Mouse (Mus musculus): ENCODE measurements around the gene Creb3. TPM values are rescaled to one million over a fixed set of nuclear protein-coding genes. Genes with fewer than 3 reads are reported as not detected.

The Creb3 gene
- polyA plus RNA-seq, 1 experiment from 2014 or later = 68.0 TPM

DNA sequence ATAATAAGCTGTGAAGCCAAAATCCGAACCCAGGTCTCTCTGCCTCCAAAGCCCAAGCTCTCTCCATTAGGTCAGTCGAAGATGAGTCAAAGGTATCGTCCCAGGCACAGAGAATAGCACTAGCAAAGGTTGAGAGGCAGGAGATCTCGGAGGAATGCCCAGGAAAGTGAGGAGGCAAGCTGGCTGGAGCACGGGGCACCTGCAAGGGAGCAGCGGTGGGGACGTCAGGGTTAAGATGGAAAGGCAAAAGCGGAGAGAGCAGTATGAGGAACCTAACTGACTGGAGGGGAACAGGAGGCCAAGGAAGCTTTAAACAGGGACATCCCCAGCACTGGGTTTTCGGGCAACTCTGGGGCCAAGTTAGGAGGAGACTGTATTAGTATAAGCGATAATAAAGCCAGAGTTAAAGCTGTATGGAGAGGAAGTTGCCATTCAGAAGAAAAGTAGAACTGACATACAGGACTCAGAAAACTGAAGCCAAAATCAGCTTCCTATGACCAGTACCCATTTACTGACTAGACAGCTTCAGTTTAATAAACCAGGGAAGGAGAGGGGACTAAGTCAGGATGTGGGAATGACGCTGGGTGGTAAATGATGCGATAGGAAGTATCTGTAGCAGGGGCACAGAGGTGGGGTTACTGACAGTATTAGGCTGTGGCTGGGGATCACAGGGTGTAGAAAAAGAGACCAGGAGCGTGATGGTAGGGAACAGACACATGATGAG lies 2.5 kb upstream of the Creb3 start:
- ATAC-seq (ENCODE audit: low FRiP score, low read depth) = no peak
- Histone ChIP-seq H3K4me2 (replicated peaks) (peak overlapping the region; percentile 85), H3K27ac (no peak overlapping the region), H3K36me3 (peaks cover 36% of the 10 kb centered on the region), H3K27me3 (replicated peaks) (no peaks in the 10 kb centered on the region), H3K4me3 (no peak overlapping the region), H3K4me1 (peaks cover 56% of the 10 kb centered on the region), H3K9me3 (no peaks in the 10 kb centered on the region), H3K9ac (peak overlapping the region; percentile 77; the same call in 1 of the 2 replicates)
- 80% methylated on average over 13 of the region's 13 CpGs for WGBS

DNA sequence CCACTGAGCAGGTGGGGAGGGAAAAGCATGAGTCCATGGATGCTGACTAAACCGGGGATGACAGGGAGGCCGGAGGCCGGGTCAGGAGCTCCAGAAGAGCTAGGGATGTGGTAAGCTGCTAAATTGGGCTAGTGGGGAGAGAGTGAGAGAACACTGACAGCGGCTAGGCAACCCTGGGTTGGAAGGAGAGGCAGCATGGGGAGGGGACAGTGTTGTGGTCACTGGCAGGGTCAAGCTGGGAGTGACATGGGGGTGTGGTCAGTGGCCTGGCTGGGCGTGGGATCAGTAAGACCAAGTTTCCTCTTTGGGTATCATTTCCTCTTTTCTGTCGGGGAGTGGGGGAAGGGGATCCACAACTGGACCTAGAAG lies 1.9 kb upstream of the Creb3 start:
- Histone ChIP-seq H3K4me1 (peaks cover 56% of the 10 kb centered on the region), H3K4me3 (no peak overlapping the region), H3K27ac (no peak overlapping the region), H3K36me3 (peaks cover 36% of the 10 kb centered on the region), H3K27me3 (replicated peaks) (no peaks in the 10 kb centered on the region), H3K4me2 (replicated peaks) (peak overlapping the region; percentile 85), H3K9ac (peak overlapping the region; percentile 77; the same call in 1 of the 2 replicates), H3K9me3 (no peaks in the 10 kb centered on the region)
- no peak for ATAC-seq (ENCODE audit: low FRiP score, low read depth)
- 48% methylated on average over 6 of the region's 6 CpGs for WGBS

DNA sequence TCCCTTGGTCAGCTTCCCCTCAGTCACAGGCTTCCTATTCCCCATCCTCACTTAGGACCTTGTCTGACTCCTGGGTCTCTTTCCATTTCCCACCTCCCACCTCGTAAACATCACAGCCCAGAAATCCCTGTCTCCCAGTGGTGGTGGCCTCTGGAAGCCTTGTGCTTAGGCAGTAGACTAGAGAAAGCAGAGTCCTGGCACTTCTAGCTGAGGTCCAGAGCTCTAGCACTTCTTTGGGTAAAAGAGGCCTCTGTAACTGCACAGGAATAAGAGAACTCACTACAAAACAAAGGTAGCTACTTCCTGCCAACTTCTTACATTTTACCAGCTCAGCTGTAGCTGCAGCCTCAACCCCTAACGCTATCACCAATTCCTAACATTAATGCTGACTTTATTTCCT lies 1.2 kb upstream of the Creb3 start:
- Histone ChIP-seq H3K36me3 (peaks cover 35% of the 10 kb centered on the region), H3K27me3 (replicated peaks) (no peaks in the 10 kb centered on the region), H3K4me1 (peaks cover 56% of the 10 kb centered on the region), H3K9ac (peak overlapping the region; percentile 77), H3K9me3 (no peaks in the 10 kb centered on the region), H3K4me2 (replicated peaks) (peak overlapping the region; percentile 85), H3K27ac (no peak overlapping the region), H3K4me3 (peak overlapping the region; percentile 67)
- ATAC-seq (ENCODE audit: low FRiP score, low read depth) = no peak
- 33% methylated on average over 2 of the region's 2 CpGs for WGBS

DNA sequence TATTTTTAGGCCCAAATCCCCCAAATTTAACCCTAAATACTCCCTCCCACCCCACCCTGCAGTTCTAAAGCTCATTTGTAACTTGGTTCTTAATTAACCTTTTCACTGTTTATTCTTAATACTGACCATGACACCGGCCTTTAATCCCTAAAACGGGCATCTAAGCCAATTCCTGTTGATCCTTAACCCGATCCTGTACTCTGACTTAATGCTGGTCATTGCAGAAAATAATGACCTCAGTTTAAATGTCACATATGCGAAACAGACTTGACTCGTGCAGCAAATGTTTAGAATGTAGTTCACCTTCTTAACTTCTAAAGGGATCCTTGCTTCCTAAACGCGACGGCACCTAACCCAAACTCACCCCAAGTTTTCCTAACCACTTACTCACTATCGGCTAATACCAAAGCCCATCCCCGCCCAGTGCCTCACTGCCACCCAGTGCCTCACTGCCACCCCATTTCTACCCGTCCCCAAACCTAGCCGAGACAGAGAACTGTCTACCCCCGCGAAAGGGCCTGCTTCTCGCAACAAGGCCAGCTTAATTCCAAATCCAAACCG lies 616 bp upstream of the Creb3 start:
- Histone ChIP-seq H3K4me3 (peak overlapping the region; percentile 67), H3K9ac (peak overlapping the region; percentile 77), H3K27ac (peak overlapping the region; percentile 69), H3K36me3 (peaks cover 35% of the 10 kb centered on the region), H3K27me3 (replicated peaks) (no peaks in the 10 kb centered on the region), H3K9me3 (no peaks in the 10 kb centered on the region), H3K4me1 (peaks cover 56% of the 10 kb centered on the region), H3K4me2 (replicated peaks) (peak overlapping the region; percentile 85)
- peak; percentile 25; the same call in 1 of the 2 replicates for ATAC-seq (ENCODE audit: low FRiP score, low read depth)
- 3% methylated on average over 16 of the region's 16 CpGs for WGBS

DNA sequence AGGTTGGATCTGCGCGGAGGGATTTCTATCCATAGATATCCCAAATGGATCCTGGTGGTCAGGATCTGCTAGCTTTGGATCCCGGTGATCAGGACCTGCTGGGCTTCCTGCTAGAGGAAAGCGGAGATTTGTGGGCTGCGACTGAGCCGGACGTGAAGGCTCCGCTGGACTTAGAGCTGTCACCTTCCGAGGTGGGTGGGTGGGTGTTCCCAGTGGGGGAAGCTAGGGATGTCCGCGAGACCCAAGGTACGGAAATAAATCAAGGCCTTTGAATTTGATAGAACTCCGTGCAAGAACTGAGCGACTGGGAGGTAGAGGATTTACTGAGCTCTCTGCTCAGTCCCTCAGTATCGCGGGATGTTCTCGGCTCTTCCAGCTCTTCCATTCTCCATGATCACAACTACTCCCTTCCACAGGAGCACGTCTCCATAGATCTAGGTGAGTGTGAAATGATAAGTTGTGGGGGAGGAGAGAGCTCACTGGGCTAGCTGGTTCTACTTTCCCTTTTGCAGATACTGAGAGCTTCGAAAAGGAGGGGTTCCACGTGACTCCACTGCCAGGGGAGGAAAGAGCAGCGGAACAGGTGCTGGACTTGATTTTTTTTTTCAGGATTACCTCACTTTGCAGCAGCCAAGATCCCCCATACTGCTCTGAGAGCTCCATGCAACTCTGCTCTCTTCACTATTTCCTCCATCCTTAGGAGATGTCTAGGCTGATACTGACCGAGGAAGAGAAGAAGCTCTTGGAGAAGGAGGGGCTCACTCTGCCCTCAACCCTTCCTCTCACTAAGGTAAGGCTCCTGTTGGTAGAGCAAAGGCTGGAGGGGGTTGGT lies 853 bp downstream of the Creb3 start:
- H3K4me2 ChIP-seq (replicated peaks) = peak overlapping the region; percentile 85
- 8% methylated on average over 22 of the region's 22 CpGs for WGBS
- peak overlapping the region; percentile 67 for H3K4me3 ChIP-seq
- H3K4me1 ChIP-seq = peaks cover 47% of the 10 kb centered on the region
- H3K36me3 ChIP-seq = peaks cover 40% of the 10 kb centered on the region
- no peaks in the 10 kb centered on the region for H3K27me3 ChIP-seq (replicated peaks)
- H3K9ac ChIP-seq = peak overlapping the region; percentile 77
- peak overlapping the region; percentile 69; the same call in 1 of the 2 replicates for H3K27ac ChIP-seq
- no peaks in the 10 kb centered on the region for H3K9me3 ChIP-seq
- peak; percentile 17 for ATAC-seq (ENCODE audit: low FRiP score, low read depth)

DNA sequence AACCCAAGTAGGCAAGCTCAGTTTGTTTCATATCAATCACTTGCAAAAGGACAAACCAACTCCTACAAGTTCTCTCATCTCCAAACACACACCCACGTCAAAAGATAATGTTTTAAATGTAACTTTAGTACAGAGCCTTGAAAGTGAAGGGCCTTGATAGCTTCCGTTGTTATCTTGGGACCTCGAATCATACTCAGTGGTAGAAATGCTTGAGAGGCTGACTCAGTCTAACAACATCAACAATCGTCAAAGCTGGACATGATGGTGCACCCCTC lies 1.4 kb downstream of the Creb3 start:
- no peak overlapping the region for H3K27ac ChIP-seq
- H3K4me1 ChIP-seq = peaks cover 41% of the 10 kb centered on the region
- H3K27me3 ChIP-seq (replicated peaks) = no peaks in the 10 kb centered on the region
- peak overlapping the region; percentile 77 for H3K9ac ChIP-seq
- no peaks in the 10 kb centered on the region for H3K9me3 ChIP-seq
- ATAC-seq (ENCODE audit: low FRiP score, low read depth) = no peak
- peak overlapping the region; percentile 67 for H3K4me3 ChIP-seq
- WGBS = 85% methylated on average over 4 of the region's 4 CpGs
- H3K36me3 ChIP-seq = peaks cover 46% of the 10 kb centered on the region
- H3K4me2 ChIP-seq (replicated peaks) = peak overlapping the region; percentile 85

DNA sequence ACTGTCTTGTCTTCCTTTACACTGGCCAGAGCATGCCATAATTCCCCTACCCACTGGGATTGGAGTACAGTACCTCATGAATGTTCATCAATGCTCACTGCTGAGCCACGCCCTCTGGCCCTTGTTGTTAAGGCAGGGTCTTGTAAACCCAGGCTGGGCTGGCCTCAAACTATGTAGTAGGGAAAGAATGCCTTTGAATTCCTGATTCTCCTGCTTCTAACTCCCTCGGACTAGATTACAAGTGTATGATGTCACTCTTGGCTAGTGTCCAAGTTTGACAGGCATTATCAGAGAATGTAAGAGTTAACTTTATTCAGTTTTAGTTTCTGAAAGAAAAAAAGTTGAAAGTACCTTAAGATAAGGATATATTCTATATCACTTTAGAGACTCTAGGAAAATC lies 2.1 kb downstream of the Creb3 start:
- H3K9ac ChIP-seq = no peak overlapping the region
- no peak for ATAC-seq (ENCODE audit: low FRiP score, low read depth)
- 63% methylated on average over 2 of the region's 2 CpGs for WGBS
- H3K4me2 ChIP-seq (replicated peaks) = no peak overlapping the region; the same call in 1 of the 2 replicates
- no peak overlapping the region for H3K27ac ChIP-seq
- H3K9me3 ChIP-seq = no peaks in the 10 kb centered on the region
- H3K36me3 ChIP-seq = peaks cover 53% of the 10 kb centered on the region
- H3K4me3 ChIP-seq = no peak overlapping the region
- no peaks in the 10 kb centered on the region for H3K27me3 ChIP-seq (replicated peaks)
- H3K4me1 ChIP-seq = peaks cover 36% of the 10 kb centered on the region

DNA sequence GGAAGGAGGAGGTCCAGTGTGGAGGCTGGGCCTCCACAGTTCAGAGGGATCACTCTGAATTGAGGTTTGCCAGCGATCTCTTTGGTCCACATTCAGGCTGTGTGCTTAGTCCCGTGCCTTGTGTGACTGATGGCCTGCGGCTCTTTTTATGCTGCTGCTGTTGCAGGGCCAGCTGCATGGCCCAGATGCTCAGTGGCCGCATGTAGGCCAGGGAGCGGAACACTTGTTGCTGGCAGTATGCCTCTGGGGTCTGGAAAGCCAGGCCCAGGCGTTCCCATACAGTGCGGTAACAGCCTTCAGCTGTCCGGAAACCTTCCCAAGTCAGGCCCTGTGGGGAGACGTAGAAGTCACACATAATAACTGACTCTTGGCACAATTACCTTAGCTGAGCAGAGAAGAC lies 5.0 kb downstream of the Creb3 start:
- no peak for ATAC-seq (ENCODE audit: low FRiP score, low read depth)
- peaks cover 14% of the 10 kb centered on the region for H3K4me1 ChIP-seq
- H3K27ac ChIP-seq = no peak overlapping the region
- H3K4me2 ChIP-seq (replicated peaks) = no peak overlapping the region
- H3K27me3 ChIP-seq (replicated peaks) = no peaks in the 10 kb centered on the region
- peaks cover 82% of the 10 kb centered on the region for H3K36me3 ChIP-seq
- 96% methylated on average over 9 of the region's 9 CpGs for WGBS
- H3K9ac ChIP-seq = no peak overlapping the region
- no peak overlapping the region for H3K4me3 ChIP-seq
- H3K9me3 ChIP-seq = no peaks in the 10 kb centered on the region

DNA sequence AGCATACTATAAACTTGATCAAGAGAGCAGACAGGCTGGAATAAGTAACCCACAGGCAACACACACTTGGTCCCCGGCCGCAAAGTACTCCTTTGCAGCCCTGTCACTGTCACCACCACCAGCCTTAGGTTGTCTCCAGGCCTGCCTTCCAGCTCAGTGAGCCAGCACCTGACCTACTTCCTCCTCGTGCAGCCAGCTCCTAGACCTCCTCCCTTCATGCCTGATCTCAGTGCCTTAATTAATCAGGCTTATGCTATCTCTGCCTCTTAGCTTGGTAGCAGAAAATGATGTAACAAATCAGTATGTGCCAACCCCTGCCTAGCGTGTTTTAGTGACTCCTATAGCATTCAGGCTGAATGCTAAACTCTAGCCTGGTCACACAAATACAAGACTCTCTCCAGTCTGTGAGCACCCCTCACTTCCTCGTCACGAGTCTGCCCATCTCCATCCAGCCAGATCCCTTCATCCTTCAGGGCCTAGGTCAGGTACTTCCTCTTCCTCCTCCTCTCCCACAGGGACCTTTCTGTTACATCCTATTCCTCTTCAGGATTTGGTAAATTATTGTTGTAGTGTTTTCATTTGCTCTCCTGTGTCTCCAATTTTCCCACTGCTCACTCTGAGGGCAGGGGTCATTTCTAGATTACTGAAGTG lies 9.4 kb downstream of the Creb3 start:
- H3K27ac ChIP-seq = no peak overlapping the region
- H3K4me1 ChIP-seq = peaks cover 17% of the 10 kb centered on the region
- peaks cover 78% of the 10 kb centered on the region for H3K36me3 ChIP-seq
- WGBS = 89% methylated on average over 6 of the region's 6 CpGs
- H3K4me3 ChIP-seq = no peak overlapping the region
- H3K9ac ChIP-seq = no peak overlapping the region
- H3K4me2 ChIP-seq (replicated peaks) = no peak overlapping the region
- H3K27me3 ChIP-seq (replicated peaks) = no peaks in the 10 kb centered on the region
- ATAC-seq (ENCODE audit: low FRiP score, low read depth) = no peak
- no peaks in the 10 kb centered on the region for H3K9me3 ChIP-seq

DNA sequence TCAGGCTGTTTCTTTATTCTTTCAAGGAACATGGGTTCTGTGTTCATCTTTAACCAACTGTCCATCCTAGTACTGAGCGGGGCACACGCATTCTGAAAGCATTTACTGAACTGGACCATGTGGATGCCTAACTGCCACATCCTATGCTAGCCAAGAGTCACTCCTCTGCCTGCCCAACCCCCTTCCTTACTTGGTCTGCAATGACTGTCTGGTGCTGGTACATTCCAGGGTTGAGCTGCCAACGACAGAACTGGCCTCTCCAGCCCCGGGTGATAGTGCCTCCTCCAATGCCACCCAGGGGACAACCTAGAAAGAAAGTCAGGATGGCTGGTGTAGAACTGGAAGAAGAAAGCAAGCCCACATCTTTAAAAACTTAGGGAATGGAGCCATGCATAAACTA lies 11.4 kb downstream of the Creb3 start:
- H3K4me3 ChIP-seq = no peak overlapping the region
- peaks cover 34% of the 10 kb centered on the region for H3K4me1 ChIP-seq
- H3K36me3 ChIP-seq = peaks cover 58% of the 10 kb centered on the region
- no peaks in the 10 kb centered on the region for H3K27me3 ChIP-seq (replicated peaks)
- H3K9me3 ChIP-seq = no peaks in the 10 kb centered on the region
- no peak overlapping the region for H3K9ac ChIP-seq
- no peak for ATAC-seq (ENCODE audit: low FRiP score, low read depth)
- no peak overlapping the region for H3K27ac ChIP-seq
- WGBS = 86% methylated on average over 4 of the region's 4 CpGs
- H3K4me2 ChIP-seq (replicated peaks) = no peak overlapping the region

DNA sequence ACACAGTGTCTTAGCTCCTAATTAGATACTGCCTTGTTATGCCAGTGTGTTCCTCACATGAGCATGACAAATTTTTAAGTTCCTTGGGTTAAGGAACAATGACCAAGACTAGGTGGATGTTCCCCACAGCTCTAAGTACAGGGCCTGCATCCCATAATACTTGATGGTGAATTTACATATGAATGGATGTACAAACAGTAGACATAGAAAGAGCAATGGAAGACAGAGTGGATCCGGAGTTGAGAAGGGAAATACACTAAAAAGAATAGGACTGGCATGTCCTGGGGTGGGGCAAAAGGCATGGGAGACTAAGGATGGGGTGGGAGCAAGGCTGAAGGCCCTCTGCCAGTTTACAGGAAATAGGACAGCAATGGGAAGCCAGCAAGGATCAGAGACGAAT lies 13.2 kb downstream of the Creb3 start:
- no peak overlapping the region for H3K9ac ChIP-seq
- ATAC-seq (ENCODE audit: low FRiP score, low read depth) = no peak

DNA sequence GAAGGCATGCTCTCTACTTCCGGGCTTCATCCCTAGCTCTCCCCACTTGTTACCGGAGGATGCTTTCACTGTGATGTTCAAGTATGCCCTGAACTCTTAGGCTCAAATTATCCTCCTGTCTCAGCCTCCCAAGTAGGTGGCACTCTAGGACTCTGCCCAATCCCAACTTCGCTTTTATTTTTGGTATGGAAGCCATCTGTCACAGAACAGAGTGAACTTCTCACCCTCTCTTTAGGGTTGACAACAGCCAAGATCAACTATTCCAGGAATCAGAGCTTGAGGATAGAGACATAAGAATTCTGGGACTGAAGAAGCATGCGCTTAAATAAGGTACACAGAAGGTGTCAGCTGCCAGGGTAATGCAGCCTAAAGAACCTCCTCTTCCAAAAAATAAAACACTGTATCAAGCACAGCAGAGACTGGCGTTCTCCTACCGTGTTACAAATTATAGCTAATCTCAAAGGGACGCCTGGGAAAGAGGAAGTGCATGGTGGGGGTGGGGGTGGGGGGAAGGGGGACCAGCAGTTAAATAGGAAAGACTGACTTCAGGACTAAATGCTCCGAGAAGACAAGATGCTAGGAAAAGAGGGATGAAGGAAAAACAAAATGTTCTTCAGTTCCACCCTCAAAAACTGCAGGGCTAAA lies 15.2 kb downstream of the Creb3 start:
- Histone ChIP-seq H3K4me3 (peak overlapping the region; percentile 94), H3K36me3 (peaks cover 37% of the 10 kb centered on the region), H3K4me2 (replicated peaks) (peak overlapping the region; percentile 96), H3K9ac (peak overlapping the region; percentile 89), H3K27me3 (replicated peaks) (no peaks in the 10 kb centered on the region), H3K4me1 (peaks cover 42% of the 10 kb centered on the region), H3K27ac (no peak overlapping the region), H3K9me3 (no peaks in the 10 kb centered on the region)
- WGBS = 58% methylated on average over 8 of the region's 8 CpGs
- ATAC-seq (ENCODE audit: low FRiP score, low read depth) = no peak

More for the DNA sequence above, 13.2 kb downstream of the Creb3 start:
- Histone ChIP-seq H3K27ac (no peak overlapping the region), H3K27me3 (replicated peaks) (no peaks in the 10 kb centered on the region), H3K9me3 (no peaks in the 10 kb centered on the region), H3K36me3 (peaks cover 40% of the 10 kb centered on the region), H3K4me1 (peaks cover 42% of the 10 kb centered on the region), H3K4me2 (replicated peaks) (peak overlapping the region; percentile 96), H3K4me3 (no peak overlapping the region)
- 54% methylated on average over 2 of the region's 2 CpGs for WGBS
